Mouse (Mus musculus): Measurements from ENCODE around the gene Mcm10.
"Not testable (repeated sequence)": the region's sequence is repeated elsewhere in the genome, so short reads cannot be mapped to it uniquely, and the experiment has no call there.

Gene Mcm10

GRCm38 (mm10) chr2:4986798-4987197 lies 25.8 kb downstream of the Mcm10 start:
- DNase-seq (ENCODE audit: low spot score): no peak

GRCm38 (mm10) chr2:4985000-4985399 lies 27.6 kb downstream of the Mcm10 start:
- no peak for DNase-seq (ENCODE audit: low spot score)

- DNase-seq (ENCODE audit: low spot score): no peak
Measured at GRCm38 (mm10) chr2:4983987-4984386, 28.6 kb downstream of the Mcm10 start.

GRCm38 (mm10) chr2:4978091-4978490 lies 34.5 kb downstream of the Mcm10 start:
- no peak for DNase-seq (ENCODE audit: low spot score)

GRCm38 (mm10) chr2:4975807-4976206 lies 36.8 kb downstream of the Mcm10 start, which contains the start of gene Ucma:
TSS of gene Ucma (plus strand) at chr2:4976122.
- no peak for DNase-seq (ENCODE audit: low spot score)

- DNase-seq (ENCODE audit: low spot score): no peak
Measured at GRCm38 (mm10) chr2:4969083-4969482, 43.5 kb downstream of the Mcm10 start.

- no peak for DNase-seq (ENCODE audit: low spot score)
Measured at GRCm38 (mm10) chr2:4967806-4968205, 44.8 kb downstream of the Mcm10 start.

- no peak for DNase-seq (ENCODE audit: low spot score)
Measured at GRCm38 (mm10) chr2:4958039-4958438, 54.6 kb downstream of the Mcm10 start.

- no peak for DNase-seq (ENCODE audit: low spot score)
Measured at GRCm38 (mm10) chr2:4954216-4954760, 58.3 kb downstream of the Mcm10 start.

- DNase-seq (ENCODE audit: low spot score): no peak
Measured at GRCm38 (mm10) chr2:4950986-4951385, 61.6 kb downstream of the Mcm10 start.

GRCm38 (mm10) chr2:4949691-4950090 lies 62.9 kb downstream of the Mcm10 start:
- not testable (repeated sequence) for DNase-seq (ENCODE audit: low spot score)

GRCm38 (mm10) chr2:4940861-4941260 lies 71.7 kb downstream of the Mcm10 start:
- no peak for DNase-seq (ENCODE audit: low spot score)
